Mouse (Mus musculus) cerebellum, adult 9-10 months (tissue): Measurements from ENCODE around the gene Edem3.
"Not testable (repeated sequence)": the region's sequence is repeated elsewhere in the genome, so short reads cannot be mapped to it uniquely, and the experiment has no call there.

ENCODE experiments used
- DNase-seq: peaks from one replicate; pipeline ENCODE4 v3.0.0; 2022

Gene Edem3

DNA sequence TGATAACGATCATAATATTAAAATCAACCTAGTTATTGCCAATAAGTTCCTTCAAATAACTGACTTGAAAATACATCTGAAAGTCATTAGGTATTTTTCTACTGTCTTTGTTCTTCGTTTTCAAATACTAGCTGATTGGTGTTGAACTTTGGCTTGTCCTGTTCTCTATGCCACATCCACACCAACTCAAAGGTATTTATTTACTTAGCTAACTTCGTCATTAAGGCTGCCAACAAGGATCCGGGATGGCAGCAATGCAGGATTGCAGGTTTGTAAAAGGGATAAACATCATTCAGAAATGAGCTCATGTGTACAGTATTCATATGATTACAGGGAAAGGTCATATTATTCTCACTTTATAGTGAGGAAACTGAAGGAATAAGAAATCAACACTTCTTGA, 2.2 kb upstream of the Edem3 start:
- no peak for DNase-seq

GRCm38 (mm10) chr1:151753374-151753929, 1.7 kb upstream of the Edem3 start:
- DNase-seq = no peak

GRCm38 (mm10) chr1:151754028-151754489, 1.1 kb upstream of the Edem3 start:
- DNase-seq = peak; percentile 51

DNA sequence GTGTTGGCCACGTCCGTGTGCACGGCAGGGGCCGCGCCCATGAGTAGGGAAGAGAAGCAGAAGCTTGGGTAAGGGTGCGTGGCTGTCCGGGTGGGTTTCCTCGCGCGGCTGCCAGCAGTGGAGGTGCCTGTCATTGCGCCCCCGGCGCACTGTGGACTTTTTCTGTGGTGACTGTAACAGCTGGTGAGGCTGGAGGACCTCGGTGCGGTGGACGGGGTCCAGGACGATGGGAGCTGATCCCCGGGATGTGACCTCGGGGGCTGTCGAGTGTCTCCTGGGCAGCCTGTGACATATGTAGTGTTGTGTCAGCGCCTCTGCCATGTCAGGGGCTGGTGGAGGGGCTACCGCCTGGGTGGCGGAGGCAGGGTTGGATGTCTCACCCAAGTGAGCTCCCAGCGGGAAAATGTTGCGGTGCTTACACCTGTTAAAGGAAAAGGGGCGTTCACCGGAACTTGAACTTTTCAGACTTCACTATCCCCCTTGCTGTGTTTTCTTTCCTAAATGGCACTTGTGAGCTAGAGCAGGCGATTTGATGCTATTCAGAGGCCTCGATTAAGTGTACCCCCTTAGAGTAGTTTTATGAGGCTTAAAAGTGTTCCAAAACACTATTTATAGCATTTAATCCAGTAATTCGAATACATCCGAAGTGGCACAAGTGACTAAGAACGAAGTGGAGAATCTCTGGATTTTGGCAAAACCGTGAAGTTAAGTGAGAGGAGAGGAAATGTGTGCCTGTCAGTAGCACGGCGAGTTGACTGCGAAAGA, 671 bp downstream of the Edem3 start:
- peak; percentile 75 for DNase-seq

- peak; percentile 36 for DNase-seq
Observed at GRCm38 (mm10) chr1:151756425-151756728, 1.2 kb downstream of the Edem3 start.

DNA sequence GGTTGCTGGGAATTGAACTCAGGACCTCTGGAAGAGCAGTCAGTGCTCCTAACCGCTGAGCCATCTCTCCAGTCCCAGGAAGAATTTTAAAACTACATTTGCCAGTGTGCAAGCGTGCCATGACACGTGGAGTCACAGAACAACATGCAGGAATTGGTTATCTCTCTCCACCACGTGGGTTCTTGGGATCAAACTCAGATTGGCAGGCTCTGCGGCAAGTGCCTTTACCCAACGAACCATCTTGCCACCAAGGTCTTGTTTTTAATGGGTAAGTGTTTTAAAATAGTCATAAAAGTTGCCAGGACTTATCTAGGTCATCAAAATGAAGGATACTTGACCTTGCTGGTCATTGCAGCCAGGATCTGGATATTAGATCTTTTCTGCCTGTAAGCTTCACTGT, 3.1 kb downstream of the Edem3 start:
- no peak for DNase-seq

- DNase-seq = no peak
Observed at GRCm38 (mm10) chr1:151758991-151759390, 3.8 kb downstream of the Edem3 start.

DNA sequence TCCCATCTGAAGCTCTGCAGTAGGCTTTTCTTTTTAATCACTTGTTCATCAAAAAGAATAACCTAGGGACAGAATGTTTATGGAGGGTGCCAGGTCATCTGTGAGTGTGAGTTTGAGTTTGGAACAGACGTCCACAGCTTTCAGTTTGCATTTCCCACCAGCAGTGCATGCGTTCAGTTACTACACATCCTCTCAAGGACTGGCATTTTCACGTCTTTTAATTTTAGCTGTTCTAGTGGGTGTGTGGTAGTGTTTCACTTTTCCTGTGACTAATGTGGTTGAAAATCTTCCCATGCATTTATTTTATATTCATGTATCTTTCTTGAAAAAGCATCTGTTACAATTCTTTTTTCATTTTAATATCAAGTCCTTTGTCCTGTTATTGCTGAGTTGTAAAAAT, 9.1 kb downstream of the Edem3 start:
- DNase-seq = no peak

GRCm38 (mm10) chr1:151766166-151766565, 11.0 kb downstream of the Edem3 start:
- DNase-seq = no peak

- no peak for DNase-seq
Observed at GRCm38 (mm10) chr1:151766976-151767654, 11.9 kb downstream of the Edem3 start.

- no peak for DNase-seq
Observed at GRCm38 (mm10) chr1:151769200-151769913, 14.2 kb downstream of the Edem3 start.

GRCm38 (mm10) chr1:151777616-151778015, 22.4 kb downstream of the Edem3 start:
- no peak for DNase-seq

- no peak for DNase-seq
Observed at GRCm38 (mm10) chr1:151778592-151778991, 23.4 kb downstream of the Edem3 start.

GRCm38 (mm10) chr1:151779306-151779705, 24.1 kb downstream of the Edem3 start:
- DNase-seq = no peak

- DNase-seq = no peak
Observed at GRCm38 (mm10) chr1:151781447-151781846, 26.3 kb downstream of the Edem3 start.

GRCm38 (mm10) chr1:151783403-151783802, 28.2 kb downstream of the Edem3 start:
- no peak for DNase-seq

DNA sequence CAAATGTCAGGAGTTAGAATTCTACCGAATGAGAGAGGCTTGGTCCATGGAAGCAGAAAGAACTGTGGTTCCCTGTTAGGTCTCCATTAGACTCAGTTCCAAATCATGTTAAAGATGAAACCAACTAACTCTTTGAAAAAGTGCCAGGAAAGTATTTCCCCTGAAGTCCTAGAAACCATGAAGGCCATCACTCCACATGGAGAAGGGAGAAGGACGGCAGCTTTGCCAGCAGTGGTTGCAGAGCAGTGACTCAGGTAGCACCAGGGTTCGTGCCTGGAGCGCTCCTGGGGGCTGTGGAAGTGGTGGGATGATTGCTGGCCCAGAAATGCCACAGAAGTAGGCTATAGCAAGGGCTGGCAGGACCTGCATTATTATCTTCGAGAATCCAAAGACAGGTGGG, 31.2 kb downstream of the Edem3 start:
- no peak for DNase-seq

DNA sequence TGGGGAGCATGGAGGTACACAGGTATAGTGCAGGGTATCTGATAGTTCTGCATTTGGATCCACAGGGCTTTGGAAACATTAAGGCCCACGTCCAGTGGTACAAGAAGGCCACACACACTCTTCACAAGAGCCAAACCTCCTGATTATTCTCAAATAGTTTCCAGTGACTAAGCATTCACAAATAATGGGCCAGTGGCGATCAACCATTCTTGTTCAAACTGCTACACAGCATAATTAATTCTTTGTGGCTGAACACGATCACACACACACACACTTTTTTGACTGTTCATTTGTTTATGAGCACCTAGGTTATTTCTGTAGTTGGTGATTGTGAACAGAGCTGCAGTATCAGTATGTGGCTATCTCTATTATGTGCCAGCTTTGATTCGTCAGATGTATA, 34.0 kb downstream of the Edem3 start:
- DNase-seq = no peak

DNA sequence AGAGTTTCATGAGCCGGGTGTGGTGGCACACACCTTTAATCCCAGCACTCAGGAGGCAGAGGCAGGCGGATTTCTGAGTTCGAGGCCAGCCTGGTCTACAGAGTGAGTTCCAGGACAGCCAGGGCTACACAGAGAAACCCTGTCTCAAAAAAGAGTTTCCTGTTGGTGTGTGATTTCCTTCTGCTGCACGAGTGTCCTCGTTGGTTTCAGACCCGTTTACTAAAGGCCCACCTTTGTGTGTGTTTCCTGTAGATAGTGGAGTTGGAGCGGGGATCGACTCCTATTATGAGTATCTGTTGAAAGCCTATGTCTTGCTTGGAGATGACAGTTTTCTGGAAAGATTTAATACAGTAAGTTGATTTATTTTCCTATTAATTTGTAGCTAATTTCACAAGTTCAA, 36.9 kb downstream of the Edem3 start:
- DNase-seq = not testable (repeated sequence)

DNA sequence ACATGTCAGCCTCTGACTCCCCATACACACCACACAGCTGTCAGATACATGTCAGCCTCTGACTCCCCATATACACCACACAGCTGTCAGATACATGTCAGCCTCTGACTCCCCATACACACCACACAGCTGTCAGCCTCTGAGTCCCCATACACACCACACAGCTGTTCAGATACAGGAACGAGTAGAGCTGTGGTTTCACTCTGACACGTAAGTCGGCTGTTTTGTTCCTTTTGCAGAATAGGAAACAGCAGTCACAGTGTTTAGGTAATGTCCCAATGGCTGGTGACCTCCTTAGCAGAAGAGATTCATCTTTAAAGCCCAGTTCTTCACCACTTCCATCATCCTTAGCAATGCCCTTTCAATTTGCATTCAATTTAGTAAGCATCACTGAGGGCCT, 47.6 kb downstream of the Edem3 start:
- not testable (repeated sequence) for DNase-seq

GRCm38 (mm10) chr1:151807286-151807685, 52.1 kb downstream of the Edem3 start:
- no peak for DNase-seq

- no peak for DNase-seq
Observed at GRCm38 (mm10) chr1:151810628-151811421, 55.7 kb downstream of the Edem3 start.

- DNase-seq = peak; percentile 17
Observed at GRCm38 (mm10) chr1:151811456-151811855, 56.3 kb downstream of the Edem3 start.
